11 mouse cellular contexts compared by ENCODE assay signal in genomic region chr4:128721061-128721648, GRCm38 (mm10). TPM values are rescaled to one million over a fixed set of nuclear protein-coding genes. Genes with fewer than 3 reads are reported as not detected.
DNase-seq lines count a peak whose midpoint lies in the region; ATAC-seq lines count a peak whose summit lies in the region.
"Had no signal": no experiment of that assay in that cellular context is flagged by ENCODE, and none has a peak within 500 bp of the region (broad histone marks: within the 10 kb centered on the region; RNA-seq: fewer than 3 reads in every experiment).

No protein-coding gene starts in this region.

- peaks cover 33% of the 10 kb centered on the region for H3K4me1 ChIP-seq in embryonic facial prominence, embryonic 13.5 days
- H3K4me1 ChIP-seq in midbrain, embryonic 12.5 days: peaks cover 84% of the 10 kb centered on the region

- H3K4me3 ChIP-seq in embryonic facial prominence, embryonic 13.5 days: no peak overlapping the region
- no peak overlapping the region for H3K4me3 ChIP-seq in midbrain, embryonic 12.5 days
- H3K4me3 ChIP-seq: limb, embryonic 13.5 days had no signal

- 0 out of 2 replicates have a peak, but pooled peaks cover 2% of the 10 kb centered on the region for H3K36me3 ChIP-seq in embryonic facial prominence, embryonic 13.5 days
- H3K36me3 ChIP-seq in midbrain, embryonic 12.5 days: no peaks in the 10 kb centered on the region

- 0 out of 2 replicates have a peak overlapping the region, but pooled peaks have one; percentile 6 for H3K9ac ChIP-seq in embryonic facial prominence, embryonic 13.5 days
- H3K9ac ChIP-seq in midbrain, embryonic 12.5 days (replicated peaks): no peak overlapping the region
- H3K9ac ChIP-seq: limb, embryonic 13.5 days had no signal

- no peaks in the 10 kb centered on the region for H3K27me3 ChIP-seq in embryonic facial prominence, embryonic 13.5 days
- peaks cover 5% of the 10 kb centered on the region; the same call in 1 of the 2 replicates for H3K27me3 ChIP-seq in midbrain, embryonic 12.5 days

- DNase-seq in cerebellum, adult 11 months: peak; percentile 56
- DNase-seq in brain, adult 2 months (ENCODE audit: low read depth, low spot score): peak; percentile 63
- no peak for DNase-seq in lung, adult 18-20 months
- no peak for DNase-seq in gastrocnemius, adult 18-20 months (ENCODE audit: low spot score)
- DNase-seq: heart, adult 11 months; lung, adult 2 months had no signal

- no peaks in the 10 kb centered on the region for H3K9me3 ChIP-seq in embryonic facial prominence, embryonic 13.5 days
- no peaks in the 10 kb centered on the region for H3K9me3 ChIP-seq in midbrain, embryonic 12.5 days
- H3K9me3 ChIP-seq: limb, embryonic 13.5 days had no signal

- ATAC-seq in cerebellum, adult (ENCODE audit: insufficient number of reproducible peaks, low FRiP score, low TSS enrichment): no peak
- no peak for ATAC-seq in embryonic facial prominence, embryonic 13.5 days (ENCODE audit: insufficient number of reproducible peaks, insufficient read depth, low FRiP score, low TSS enrichment, low read depth)
- ATAC-seq in midbrain, embryonic 12.5 days (ENCODE audit: low FRiP score, low read depth): no peak
- ATAC-seq in CD4-positive, CD25-positive, alpha-beta regulatory T cell, adult 4 months: no peak

- no peak overlapping the region for H3K4me2 ChIP-seq in embryonic facial prominence, embryonic 13.5 days
- H3K4me2 ChIP-seq in midbrain, embryonic 12.5 days (replicated peaks): no peak overlapping the region
- H3K4me2 ChIP-seq: limb, embryonic 13.5 days had no signal

- 62% methylated on average over 9 of the region's 9 CpGs for WGBS in embryonic facial prominence, embryonic 13.5 days
- WGBS in midbrain, embryonic 12.5 days: 51% methylated on average over 9 of the region's 9 CpGs

- no peak overlapping the region for H3K27ac ChIP-seq in embryonic facial prominence, embryonic 13.5 days
- H3K27ac ChIP-seq in midbrain, embryonic 12.5 days (replicated peaks): peak overlapping the region; percentile 7

RNA-seq across cellular contexts. Expression of gene A3galt2, which starts 34.0 kb away (rescaled TPM):
- 0.29 and 0.38 TPM in 2 replicates for polyA plus RNA-seq in embryonic facial prominence, embryonic 13.5 days (2015; fragmentation: Nextera tagmentation; extraction: Ambion mirVana)
- polyA plus RNA-seq in midbrain, embryonic 12.5 days (2016; fragmentation: Nextera tagmentation; extraction: Ambion mirVana): 0.56 and 0.59 TPM in 2 replicates
- polyA plus RNA-seq in CD4-positive, CD25-positive, alpha-beta regulatory T cell, adult 4 months (2017; shearing (Covaris generic)): under 1 TPM; 0.18 to 0.22 TPM
- not detected for total RNA-seq in gastrocnemius, adult 18-20 months (2021)

Comparison
In these comparisons a context has a peak if more than half of its experiments do, and no peak if none do; other contexts are left out.
1. DNase-seq: peak in cerebellum, adult 11 months (single experiment) and brain, adult 2 months (single experiment); none in lung, adult 18-20 months (0 of 2) and gastrocnemius, adult 18-20 months (single experiment).